Mouse (Mus musculus) mesoderm, embryonic 11.5 days (tissue): ENCODE results near the gene Pcbp3.
A peak's percentile ranks its signal among the peaks of the same experiment; 100 is the strongest.
"Not testable (repeated sequence)": the region's sequence is repeated elsewhere in the genome, so short reads cannot be mapped to it uniquely, and the experiment has no call there.

ENCODE experiments used
- DNase-seq: peaks from one replicate; pipeline ENCODE4 v3.0.0-alpha.2; 2012; ENCODE audit warnings: low read depth, low spot score

The Pcbp3 gene

GRCm38 (mm10) chr10:76961790-76962489 lies at the start of gene Pcbp3:
Pcbp3 (minus strand) TSS chr10:76961887.
- DNase-seq: peak; percentile 99

DNA sequence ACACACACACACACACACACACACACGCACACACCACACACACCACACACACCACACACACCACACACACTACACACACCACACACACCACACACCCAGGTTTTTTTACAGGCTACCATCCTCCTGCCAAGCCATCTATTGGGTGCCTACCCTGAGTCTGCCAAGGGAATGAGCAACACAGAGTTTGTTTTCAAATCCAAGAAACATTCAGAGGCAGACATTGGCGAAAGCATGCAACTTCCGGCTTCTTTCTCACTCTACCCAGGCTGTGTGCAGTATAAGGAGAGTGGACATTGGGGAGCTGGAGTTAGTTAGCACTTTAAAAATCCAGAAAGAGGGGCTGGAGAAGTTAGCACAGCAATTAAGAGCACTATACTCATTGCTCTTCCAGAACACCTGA lies 47.0 kb upstream of the Pcbp3 start:
- no peak for DNase-seq

GRCm38 (mm10) chr10:77008109-77008561 lies 46.4 kb upstream of the Pcbp3 start:
- peak; percentile 39 for DNase-seq

DNA sequence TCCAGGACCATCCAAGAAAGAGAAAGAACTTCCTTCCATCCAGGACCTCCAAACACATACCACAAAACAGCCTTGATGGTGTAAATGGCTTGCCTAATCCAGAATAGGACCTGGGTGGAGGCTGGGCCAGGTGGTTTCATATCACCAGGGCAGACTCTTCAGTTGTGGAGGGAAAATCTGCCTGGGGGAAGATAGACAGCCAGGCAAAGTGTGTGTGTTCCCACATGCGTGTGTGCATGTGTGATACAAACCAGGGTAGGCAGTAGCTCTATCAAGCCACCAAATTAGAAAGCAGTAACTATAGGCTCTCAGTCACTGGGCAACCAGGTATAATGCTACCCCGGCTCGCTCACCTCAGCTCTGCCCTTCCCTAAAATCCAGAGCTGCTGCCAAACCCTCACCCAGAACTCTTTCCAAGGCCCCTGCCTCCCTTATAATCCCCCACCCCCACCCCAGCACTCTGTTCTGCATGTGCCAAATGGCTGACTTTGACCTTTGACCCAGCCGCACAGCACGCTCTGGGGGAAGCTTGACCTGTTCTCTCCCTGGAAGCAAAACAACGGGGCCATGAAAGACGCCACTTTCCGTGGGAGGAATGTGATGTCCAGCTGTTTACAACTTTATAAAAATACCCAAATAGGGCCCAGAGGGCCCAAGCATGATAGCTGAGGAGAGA lies 45.9 kb upstream of the Pcbp3 start:
- peak; percentile 68 for DNase-seq

DNA sequence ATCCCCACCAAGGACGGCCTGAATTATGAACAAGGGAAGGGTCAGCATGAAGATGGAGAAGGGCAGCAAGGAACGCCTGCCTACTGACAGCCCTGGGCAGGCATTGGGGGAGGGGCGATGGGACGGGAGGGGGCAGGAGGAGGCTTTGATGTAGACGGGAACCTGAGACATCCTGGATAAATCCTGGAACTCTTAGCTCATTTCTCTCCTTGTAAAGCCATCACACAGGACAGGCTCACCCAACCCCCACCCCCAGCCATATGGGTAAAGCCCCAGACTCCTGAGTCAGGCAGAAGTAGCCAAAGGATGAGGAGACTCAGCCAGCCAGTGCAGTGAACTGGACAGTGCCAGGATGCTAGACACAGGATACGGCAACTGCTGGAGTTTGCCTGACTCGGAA lies 43.2 kb upstream of the Pcbp3 start:
- peak; percentile 57 for DNase-seq

- peak; percentile 59 for DNase-seq
These were observed 36.2 kb upstream of the Pcbp3 start for GRCm38 (mm10) chr10:76997759-76998513.

DNA sequence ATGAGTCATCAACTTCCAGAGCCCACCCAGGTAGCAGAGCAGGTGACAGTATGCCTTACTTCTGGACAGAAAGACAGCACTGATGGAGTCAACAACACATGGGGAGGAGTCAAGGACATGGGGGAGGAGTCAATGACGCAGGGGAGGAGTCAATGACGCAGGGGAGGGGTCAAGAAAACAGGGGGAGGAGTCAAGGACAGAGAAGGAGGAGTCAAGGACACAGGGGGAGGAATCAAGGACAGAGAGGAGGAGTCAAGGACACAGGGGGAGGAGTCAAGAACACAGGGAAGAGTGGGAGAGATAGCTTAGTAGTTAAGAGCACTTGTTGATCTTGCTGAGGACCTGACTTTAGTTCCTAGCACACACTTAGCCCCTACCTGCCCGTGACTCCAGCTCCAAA lies 30.8 kb upstream of the Pcbp3 start:
- no peak for DNase-seq

DNA sequence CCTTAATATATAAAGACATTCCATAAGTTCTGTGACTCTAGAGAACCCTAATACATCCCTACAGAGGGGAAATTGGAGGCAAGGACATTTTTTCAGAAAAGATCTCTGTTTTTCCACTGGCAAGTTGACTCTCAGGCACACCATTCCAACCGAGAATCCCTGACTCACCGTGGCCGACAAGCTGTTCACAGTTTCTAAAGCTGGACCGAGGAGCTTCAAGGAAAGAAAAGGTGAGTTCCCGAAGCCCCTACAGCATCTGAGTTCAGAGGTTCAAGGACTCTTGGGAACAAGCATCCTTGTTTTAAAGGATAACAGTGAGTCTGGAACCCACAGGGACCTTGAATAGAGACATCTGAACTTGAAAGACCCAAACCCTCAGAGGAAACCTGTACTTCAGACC lies 26.9 kb upstream of the Pcbp3 start:
- DNase-seq: no peak

GRCm38 (mm10) chr10:76978042-76978441 lies 16.4 kb upstream of the Pcbp3 start:
- DNase-seq: peak; percentile 66

DNA sequence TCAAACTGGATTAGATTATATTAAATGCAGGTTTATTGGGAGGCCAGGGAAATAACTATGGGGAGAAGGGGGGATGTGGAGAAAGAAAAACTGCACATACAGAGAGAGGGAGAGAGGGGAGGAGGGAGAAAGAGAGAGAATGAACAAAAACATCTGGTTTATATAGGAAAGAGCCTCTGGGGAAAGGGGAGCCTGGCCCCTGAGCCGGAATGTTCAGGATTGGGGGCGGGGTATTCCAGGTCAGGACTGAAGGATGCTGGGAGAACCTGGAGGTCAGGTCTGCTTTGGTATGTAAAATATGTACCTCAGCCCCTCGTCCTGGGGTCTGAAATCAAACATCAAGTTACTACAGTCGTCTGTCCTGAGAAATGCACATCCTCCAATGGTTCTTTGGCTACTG lies 15.0 kb upstream of the Pcbp3 start:
- DNase-seq: peak; percentile 48

DNA sequence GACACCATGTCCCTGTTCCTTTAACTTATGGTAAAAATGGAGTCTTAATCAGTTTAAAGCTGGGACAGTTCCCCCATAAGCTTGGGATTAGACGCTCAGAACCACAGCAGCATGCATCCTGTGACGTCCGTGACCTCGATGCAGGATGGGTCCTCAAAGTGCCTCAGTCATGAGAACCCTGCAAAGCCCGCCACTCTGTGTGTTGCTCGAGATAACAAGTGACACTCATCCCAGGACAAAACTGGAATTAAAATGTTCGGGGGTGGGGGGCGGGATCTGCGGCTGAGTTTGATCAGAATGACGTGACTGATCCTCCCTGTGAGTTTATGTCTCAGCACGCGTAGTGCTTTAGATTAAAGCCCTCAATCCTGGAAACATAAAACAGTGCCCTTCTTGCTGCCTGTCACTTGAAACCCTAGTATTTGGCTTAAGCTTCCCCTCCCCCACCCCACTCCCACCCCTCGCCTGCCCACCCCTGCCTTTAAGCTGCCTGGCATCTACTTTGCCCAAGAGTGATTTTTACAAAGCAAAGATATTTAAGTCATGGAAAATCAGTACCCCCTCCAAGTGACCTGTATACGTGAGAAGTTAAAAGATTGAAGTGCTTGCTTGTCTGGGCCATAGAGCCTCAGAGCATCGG lies 12.2 kb upstream of the Pcbp3 start:
- DNase-seq: no peak

DNA sequence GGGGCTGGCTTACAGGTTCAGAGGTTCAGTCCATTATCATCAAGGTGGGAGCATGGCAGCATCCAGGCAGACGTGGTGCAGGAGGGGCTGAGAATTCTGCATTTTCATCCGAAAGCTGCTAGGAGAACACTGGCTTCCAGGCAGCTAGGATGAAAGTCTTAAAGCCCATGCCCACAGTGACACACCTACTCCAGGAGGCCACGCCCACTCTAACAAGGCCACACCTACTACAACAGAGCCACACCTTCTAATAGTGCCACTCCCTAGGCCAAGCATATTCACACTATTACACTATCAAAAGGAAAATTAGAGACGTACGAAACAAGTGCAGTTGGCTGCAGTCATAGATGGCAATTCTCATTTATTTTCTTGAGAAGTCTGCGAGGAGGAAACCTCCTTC lies 10.6 kb upstream of the Pcbp3 start:
- DNase-seq: not testable (repeated sequence)

DNA sequence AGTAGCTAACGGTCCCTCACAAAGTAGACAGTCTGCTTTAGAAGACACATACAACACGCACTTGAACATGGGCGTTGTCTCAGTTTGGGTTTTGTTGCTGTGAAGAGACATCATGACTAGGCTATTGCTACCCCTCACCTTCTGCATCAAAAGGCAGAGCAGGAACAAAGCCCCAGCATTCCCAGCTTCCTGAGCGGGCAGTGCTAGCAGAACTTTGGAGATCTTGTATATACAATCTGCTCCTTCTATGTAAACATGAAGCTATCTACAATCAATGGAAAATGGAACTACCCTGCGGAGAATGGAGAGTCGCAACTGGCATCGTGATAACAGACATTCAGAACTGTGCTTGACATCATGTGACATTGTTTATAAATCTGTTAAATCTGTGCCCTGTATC lies 9.3 kb upstream of the Pcbp3 start:
- no peak for DNase-seq

DNA sequence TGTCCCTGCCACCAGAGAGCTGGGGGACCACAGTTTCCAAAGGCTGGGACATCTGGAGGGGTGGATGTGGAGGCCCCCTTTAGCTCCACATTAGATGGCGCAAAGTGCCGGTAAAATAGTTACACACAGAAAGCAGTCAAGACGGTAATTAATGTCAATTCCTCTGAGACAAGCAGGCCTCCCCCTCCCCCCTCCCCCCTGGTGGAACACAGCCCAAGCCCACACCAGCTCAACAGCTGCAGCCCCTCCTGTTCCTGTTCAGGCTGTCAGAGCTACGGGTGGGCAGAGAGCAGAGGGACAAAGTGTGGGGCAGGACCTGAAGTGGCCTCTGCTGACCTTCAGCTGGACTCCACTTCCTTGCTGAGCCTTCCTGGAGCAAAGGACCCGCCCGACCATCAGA lies 2.7 kb upstream of the Pcbp3 start:
- DNase-seq: peak; percentile 66

GRCm38 (mm10) chr10:76963997-76964396 lies 2.3 kb upstream of the Pcbp3 start:
- DNase-seq: peak; percentile 64

GRCm38 (mm10) chr10:76961156-76961555 lies 531 bp downstream of the Pcbp3 start:
- no peak for DNase-seq

GRCm38 (mm10) chr10:76958201-76958600 lies 3.5 kb downstream of the Pcbp3 start:
- DNase-seq: peak; percentile 62

DNA sequence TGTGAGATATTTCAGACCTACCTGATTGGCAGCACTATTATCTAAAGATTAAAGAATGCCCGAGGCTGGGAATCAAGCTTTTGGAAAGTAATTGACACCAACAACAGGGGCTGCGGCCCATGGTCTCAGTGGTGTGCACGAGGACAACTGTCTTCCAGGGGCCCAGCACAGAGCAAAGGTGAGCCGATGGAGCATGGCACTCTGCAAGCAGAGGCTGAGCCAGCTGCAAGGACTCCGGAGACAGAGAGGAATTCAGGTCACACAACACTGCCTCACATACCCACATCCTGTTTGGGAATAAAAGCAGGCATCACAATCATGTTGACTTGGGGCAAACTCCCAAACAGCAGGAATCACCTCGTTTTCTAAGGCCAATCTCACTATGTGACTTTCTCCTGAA lies 5.5 kb downstream of the Pcbp3 start:
- DNase-seq: no peak

DNA sequence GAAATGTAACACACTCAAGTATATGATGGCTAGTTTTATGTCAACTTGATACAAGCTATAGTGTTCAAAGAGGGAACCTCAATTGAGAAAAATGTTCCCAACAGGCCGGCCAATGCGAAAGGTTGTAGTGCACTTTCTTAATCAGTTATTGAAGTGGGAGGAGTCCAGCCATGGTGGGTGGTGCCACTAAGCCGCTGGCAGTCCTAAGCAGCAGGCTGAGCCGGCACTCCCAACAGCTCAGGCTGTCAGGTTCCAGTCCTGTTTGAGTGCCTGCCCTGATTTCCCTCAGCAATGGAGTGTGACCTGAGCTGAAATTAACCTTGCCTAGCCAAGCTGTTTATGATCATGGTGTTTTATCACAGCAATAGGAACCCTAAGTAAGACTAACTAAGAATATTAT lies 20.6 kb downstream of the Pcbp3 start:
- no peak for DNase-seq

- no peak for DNase-seq
These were observed 24.9 kb downstream of the Pcbp3 start for GRCm38 (mm10) chr10:76936827-76937226.

DNA sequence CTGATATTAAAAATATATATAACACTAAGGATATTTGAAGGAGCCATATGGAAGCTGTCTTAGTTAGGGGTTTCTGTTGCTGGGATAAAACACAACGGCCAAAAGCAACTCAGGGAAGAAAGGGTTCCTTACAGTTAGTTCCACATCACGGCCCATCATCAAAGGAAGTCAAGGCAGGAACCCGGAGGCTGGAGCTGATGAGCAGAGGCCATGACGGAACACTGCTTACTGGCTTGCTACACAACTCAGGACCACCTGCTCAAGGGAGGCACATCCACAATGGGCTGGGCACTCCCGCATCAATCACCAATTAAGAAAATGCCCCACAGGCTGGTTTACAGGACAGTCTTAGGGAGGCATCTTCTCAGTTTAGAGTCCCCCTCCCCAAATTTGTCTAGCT lies 26.9 kb downstream of the Pcbp3 start:
- no peak for DNase-seq

DNA sequence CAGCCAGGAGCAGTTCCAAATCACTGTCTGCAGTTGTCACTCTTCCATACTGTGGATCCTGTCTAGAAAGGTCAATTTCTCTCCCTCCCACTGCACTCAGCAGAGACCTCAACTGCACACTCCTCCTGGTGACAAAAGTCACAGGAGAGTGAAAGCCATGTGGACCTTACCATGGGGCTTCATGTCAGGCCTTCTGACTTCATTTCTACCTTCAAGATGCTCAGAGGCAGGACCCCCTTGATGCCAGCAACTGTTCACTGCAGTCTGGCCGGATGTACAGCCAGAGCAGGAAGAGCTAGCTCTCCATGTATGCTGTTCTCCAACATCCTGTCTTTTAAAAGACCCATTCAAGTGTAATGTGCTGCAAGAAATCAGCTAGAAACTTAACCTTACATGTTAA lies 29.9 kb downstream of the Pcbp3 start:
- DNase-seq: no peak
